Mouse (Mus musculus): Measurements from ENCODE around the gene Pdss2.

DNA sequence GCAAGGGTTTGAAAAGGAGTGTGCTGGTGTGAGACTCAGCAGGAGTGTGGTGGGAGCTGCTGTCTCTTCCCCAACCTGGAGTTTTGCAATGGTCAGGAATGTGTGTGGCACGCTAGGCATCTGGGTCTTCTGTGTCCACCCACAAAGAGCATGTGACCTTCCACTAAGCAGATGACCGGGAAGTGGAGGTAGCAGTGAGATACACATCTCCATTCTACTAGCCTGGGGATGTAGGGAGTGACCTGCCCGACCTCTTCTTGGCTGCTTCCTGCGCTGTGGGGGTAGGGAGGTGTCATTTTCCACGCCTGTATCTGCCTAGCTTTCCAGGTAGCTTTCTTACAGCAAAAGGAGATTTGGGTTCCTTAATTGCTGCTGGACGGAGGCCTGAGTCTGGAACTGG, 268.3 kb downstream of the Pdss2 start:
- TF ChIP-seq ZNF384 (IDR thresholded peaks at IDR 0.05; ENCODE audit: low read depth, low read length) (no peak), MAFK (IDR thresholded peaks at IDR 0.05; ENCODE audit: insufficient read depth, low read depth, low read length) (no peak)

All from ES-E14 (cell line).